Mouse (Mus musculus): Measurements from ENCODE around the gene Trip6. TPM values are rescaled to one million over a fixed set of nuclear protein-coding genes. Genes with fewer than 3 reads are reported as not detected.

The Trip6 gene
- polyA plus RNA-seq, 1 experiment: 8.4 TPM

- TF ChIP-seq POLR2A (IDR thresholded peaks at IDR 0.05; ENCODE audit: extremely low read depth, insufficient read depth, low read length): no peak
- no peak overlapping the region for H3K4me3 ChIP-seq (ENCODE audit: insufficient read depth, low read length)
- H3K4me1 ChIP-seq (ENCODE audit: control insufficient read depth, insufficient read depth, low read length): peaks cover 9% of the 10 kb centered on the region; the same call in 1 of the 2 replicates
- no peak overlapping the region for H3K27ac ChIP-seq (ENCODE audit: insufficient read depth, low read length)
These were observed 9.4 kb downstream of the Trip6 start for GRCm38 (mm10) chr5:137304816-137305215.

- H3K27ac ChIP-seq (ENCODE audit: insufficient read depth, low read length): no peak overlapping the region
- H3K4me1 ChIP-seq (ENCODE audit: control insufficient read depth, insufficient read depth, low read length): peaks cover 9% of the 10 kb centered on the region; the same call in 1 of the 2 replicates
- no peak overlapping the region for H3K4me3 ChIP-seq (ENCODE audit: insufficient read depth, low read length)
- no peak for TF ChIP-seq POLR2A (IDR thresholded peaks at IDR 0.05; ENCODE audit: extremely low read depth, insufficient read depth, low read length)
- TF ChIP-seq CTCF (IDR thresholded peaks at IDR 0.05; ENCODE audit: extremely low read depth, insufficient read depth, low read length): no peak
These were observed 10.0 kb downstream of the Trip6 start for GRCm38 (mm10) chr5:137304165-137304564.

- Histone ChIP-seq H3K4me1 (ENCODE audit: control insufficient read depth, insufficient read depth, low read length) (peaks cover 9% of the 10 kb centered on the region; the same call in 1 of the 2 replicates), H3K4me3 (ENCODE audit: insufficient read depth, low read length) (no peak overlapping the region), H3K27ac (ENCODE audit: insufficient read depth, low read length) (no peak overlapping the region)
- TF ChIP-seq CTCF (IDR thresholded peaks at IDR 0.05; ENCODE audit: extremely low read depth, insufficient read depth, low read length) (no peak), POLR2A (IDR thresholded peaks at IDR 0.05; ENCODE audit: extremely low read depth, insufficient read depth, low read length) (no peak)
These were observed 10.6 kb downstream of the Trip6 start for GRCm38 (mm10) chr5:137303609-137304008.

GRCm38 (mm10) chr5:137301253-137301652 lies 13.0 kb downstream of the Trip6 start:
- Histone ChIP-seq H3K4me3 (ENCODE audit: insufficient read depth, low read length) (no peak overlapping the region), H3K27ac (ENCODE audit: insufficient read depth, low read length) (no peak overlapping the region), H3K4me1 (ENCODE audit: control insufficient read depth, insufficient read depth, low read length) (peaks cover 9% of the 10 kb centered on the region; the same call in 1 of the 2 replicates)
- TF ChIP-seq CTCF (IDR thresholded peaks at IDR 0.05; ENCODE audit: extremely low read depth, insufficient read depth, low read length) (no peak), POLR2A (IDR thresholded peaks at IDR 0.05; ENCODE audit: extremely low read depth, insufficient read depth, low read length) (no peak)

GRCm38 (mm10) chr5:137299240-137299639 lies 15.0 kb downstream of the Trip6 start:
- Histone ChIP-seq H3K4me3 (ENCODE audit: insufficient read depth, low read length) (no peak overlapping the region), H3K4me1 (ENCODE audit: control insufficient read depth, insufficient read depth, low read length) (no peaks in the 10 kb centered on the region), H3K27ac (ENCODE audit: insufficient read depth, low read length) (no peak overlapping the region)
- no peak for TF ChIP-seq CTCF (IDR thresholded peaks at IDR 0.05; ENCODE audit: extremely low read depth, insufficient read depth, low read length)
- TF ChIP-seq POLR2A (IDR thresholded peaks at IDR 0.05; ENCODE audit: extremely low read depth, insufficient read depth, low read length): no peak

GRCm38 (mm10) chr5:137297126-137297525 lies 17.1 kb downstream of the Trip6 start:
- no peak overlapping the region for H3K27ac ChIP-seq (ENCODE audit: insufficient read depth, low read length)
- no peak overlapping the region for H3K4me3 ChIP-seq (ENCODE audit: insufficient read depth, low read length)
- no peaks in the 10 kb centered on the region for H3K4me1 ChIP-seq (ENCODE audit: control insufficient read depth, insufficient read depth, low read length)
- no peak for TF ChIP-seq POLR2A (IDR thresholded peaks at IDR 0.05; ENCODE audit: extremely low read depth, insufficient read depth, low read length)
- no peak for TF ChIP-seq CTCF (IDR thresholded peaks at IDR 0.05; ENCODE audit: extremely low read depth, insufficient read depth, low read length)

GRCm38 (mm10) chr5:137295712-137296111 lies 18.5 kb downstream of the Trip6 start:
- Histone ChIP-seq H3K27ac (ENCODE audit: insufficient read depth, low read length) (no peak overlapping the region), H3K4me3 (ENCODE audit: insufficient read depth, low read length) (no peak overlapping the region), H3K4me1 (ENCODE audit: control insufficient read depth, insufficient read depth, low read length) (no peaks in the 10 kb centered on the region)
- TF ChIP-seq POLR2A (IDR thresholded peaks at IDR 0.05; ENCODE audit: extremely low read depth, insufficient read depth, low read length): no peak
- TF ChIP-seq CTCF (IDR thresholded peaks at IDR 0.05; ENCODE audit: extremely low read depth, insufficient read depth, low read length): no peak

GRCm38 (mm10) chr5:137295296-137295695 lies 18.9 kb downstream of the Trip6 start:
- Histone ChIP-seq H3K4me1 (ENCODE audit: control insufficient read depth, insufficient read depth, low read length) (no peaks in the 10 kb centered on the region), H3K4me3 (ENCODE audit: insufficient read depth, low read length) (peak overlapping the region; percentile 54; the same call in 1 of the 2 replicates), H3K27ac (ENCODE audit: insufficient read depth, low read length) (no peak overlapping the region)
- TF ChIP-seq CTCF (IDR thresholded peaks at IDR 0.05; ENCODE audit: extremely low read depth, insufficient read depth, low read length) (no peak), POLR2A (IDR thresholded peaks at IDR 0.05; ENCODE audit: extremely low read depth, insufficient read depth, low read length) (no peak)

GRCm38 (mm10) chr5:137294744-137295093 lies 19.5 kb downstream of the Trip6 start:
- no peak for TF ChIP-seq CTCF (IDR thresholded peaks at IDR 0.05; ENCODE audit: extremely low read depth, insufficient read depth, low read length)
- no peak for TF ChIP-seq POLR2A (IDR thresholded peaks at IDR 0.05; ENCODE audit: extremely low read depth, insufficient read depth, low read length)
- Histone ChIP-seq H3K4me3 (ENCODE audit: insufficient read depth, low read length) (peak overlapping the region; percentile 54), H3K4me1 (ENCODE audit: control insufficient read depth, insufficient read depth, low read length) (no peaks in the 10 kb centered on the region), H3K27ac (ENCODE audit: insufficient read depth, low read length) (0 out of 2 replicates have a peak overlapping the region, but pooled peaks have one; percentile 17)

- H3K27ac ChIP-seq (ENCODE audit: insufficient read depth, low read length): peak within 1 kb of the TSS; percentile 53
- H3K4me3 ChIP-seq (ENCODE audit: insufficient read depth, low read length): peak within 1 kb of the TSS; percentile 54
- TF ChIP-seq POLR2A (IDR thresholded peaks at IDR 0.05; ENCODE audit: extremely low read depth, insufficient read depth, low read length): peak; percentile 87; the same call in 1 of the 2 replicates
- no peak for TF ChIP-seq CTCF (IDR thresholded peaks at IDR 0.05; ENCODE audit: extremely low read depth, insufficient read depth, low read length)
- no peaks in the 10 kb centered on the region for H3K4me1 ChIP-seq (ENCODE audit: control insufficient read depth, insufficient read depth, low read length)
These were observed 20.1 kb downstream of the Trip6 start, which contains the start of gene Ufsp1 for GRCm38 (mm10) chr5:137293839-137294743. TSS of gene Ufsp1 (plus strand) at chr5:137294629.
